Mouse (Mus musculus) layer of hippocampus, adult 9-11 months (tissue): ENCODE results near the gene Ssc4d.

Experiments used
- DNase-seq: peaks from one replicate; pipeline ENCODE4 v3.0.0; 2022

The Ssc4d gene

DNA sequence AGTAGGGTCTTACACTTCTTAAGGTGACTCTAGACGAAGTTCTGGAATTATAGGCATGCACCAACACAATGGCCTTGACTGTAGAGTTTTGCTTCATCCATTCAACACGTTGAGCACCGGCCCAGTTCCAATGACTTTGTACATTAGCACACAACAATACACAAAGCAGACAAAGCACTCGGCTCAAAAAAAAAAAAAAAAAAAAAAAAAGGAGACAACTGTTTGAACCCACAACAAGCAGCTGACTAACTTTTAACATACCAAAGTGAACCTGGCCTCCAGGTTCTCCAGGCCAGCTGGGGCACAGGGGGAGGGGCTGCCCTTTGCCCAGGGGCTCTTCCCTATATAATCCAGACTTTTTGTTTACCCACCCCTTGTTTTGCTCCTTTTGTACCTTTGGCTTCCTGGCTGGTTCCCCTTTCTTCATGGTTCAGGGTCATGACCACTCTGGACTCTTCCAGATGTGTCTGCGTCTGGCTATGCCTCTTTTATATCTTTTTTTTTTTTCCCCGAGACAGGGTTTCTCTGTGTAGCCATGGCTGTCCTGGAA lies 38.6 kb downstream of the Ssc4d start:
- no peak for DNase-seq

DNA sequence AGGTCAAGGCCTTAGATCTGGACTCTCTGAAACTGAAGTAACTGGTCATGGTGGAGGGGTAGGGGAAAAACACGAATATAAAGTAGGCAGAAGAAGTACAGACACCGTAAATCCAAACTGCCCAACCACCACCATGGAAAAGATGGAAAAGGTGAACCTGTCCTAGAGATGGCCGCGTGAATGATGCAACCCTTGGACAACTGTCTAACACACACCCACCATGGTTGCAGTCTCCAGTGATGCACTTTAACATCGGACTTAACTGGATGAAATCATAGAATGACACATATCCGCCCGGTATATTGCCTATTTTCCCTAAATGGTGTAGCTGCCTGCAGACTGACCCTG lies 39.2 kb downstream of the Ssc4d start:
- no peak for DNase-seq

- DNase-seq = peak; percentile 98
Observed at GRCm38 (mm10) chr5:135934481-135935175, 39.7 kb downstream of the Ssc4d start, which contains the start of gene Ywhag. Ywhag (minus strand) TSS chr5:135934616.

- DNase-seq = peak; percentile 86
Observed at GRCm38 (mm10) chr5:135933900-135934441, 40.4 kb downstream of the Ssc4d start.

- DNase-seq = no peak
Observed at GRCm38 (mm10) chr5:135933222-135933899, 41.0 kb downstream of the Ssc4d start.

- no peak for DNase-seq
Observed at GRCm38 (mm10) chr5:135932359-135932758, 42.0 kb downstream of the Ssc4d start.

GRCm38 (mm10) chr5:135931526-135931925 lies 42.8 kb downstream of the Ssc4d start:
- DNase-seq = no peak

- no peak for DNase-seq
Observed at GRCm38 (mm10) chr5:135929685-135930424, 44.5 kb downstream of the Ssc4d start.

- DNase-seq = no peak
Observed at GRCm38 (mm10) chr5:135923901-135924300, 50.4 kb downstream of the Ssc4d start.

GRCm38 (mm10) chr5:135919902-135920301 lies 54.4 kb downstream of the Ssc4d start:
- no peak for DNase-seq

DNA sequence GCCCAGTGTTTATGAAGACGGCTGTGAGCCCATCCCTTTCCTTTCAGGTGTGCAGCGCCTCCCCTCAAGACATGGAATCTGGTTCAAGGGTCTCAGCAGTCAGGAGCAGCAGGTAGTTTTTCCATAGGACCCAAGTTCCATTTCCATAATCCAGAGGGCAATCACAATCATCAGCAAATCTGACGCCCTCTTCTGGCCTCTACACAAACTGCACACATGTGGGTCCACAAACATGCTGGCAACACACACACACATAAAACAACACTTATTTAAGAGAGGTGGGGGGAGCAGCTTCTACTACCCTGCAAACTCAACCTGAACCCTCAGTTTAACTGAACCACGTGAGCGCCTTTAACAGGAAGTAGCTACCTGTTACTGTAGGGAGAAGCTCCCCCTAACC lies 55.7 kb downstream of the Ssc4d start:
- no peak for DNase-seq

- DNase-seq = no peak
Observed at GRCm38 (mm10) chr5:135918059-135918437, 56.3 kb downstream of the Ssc4d start.

GRCm38 (mm10) chr5:135917327-135918058 lies 56.8 kb downstream of the Ssc4d start:
- no peak for DNase-seq

DNA sequence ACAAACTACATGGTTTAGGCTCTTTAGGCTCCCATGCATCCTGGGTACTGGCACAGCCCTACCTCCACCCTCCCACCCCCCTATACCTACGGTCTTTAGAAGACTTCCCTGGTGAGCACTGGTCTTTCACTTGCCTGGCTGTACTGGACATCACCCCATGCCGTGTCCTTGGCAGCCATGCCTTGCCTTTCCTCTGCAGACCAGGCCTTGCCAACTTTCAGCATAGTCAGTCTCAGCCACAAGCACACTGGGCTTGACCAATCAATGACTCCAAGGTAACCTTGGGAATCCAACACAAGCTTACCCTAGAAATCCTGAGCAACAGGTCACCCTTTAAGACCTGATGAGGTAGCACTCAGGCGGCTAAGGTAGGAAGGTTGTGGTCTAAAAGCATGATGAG lies 57.7 kb downstream of the Ssc4d start:
- DNase-seq = no peak

DNA sequence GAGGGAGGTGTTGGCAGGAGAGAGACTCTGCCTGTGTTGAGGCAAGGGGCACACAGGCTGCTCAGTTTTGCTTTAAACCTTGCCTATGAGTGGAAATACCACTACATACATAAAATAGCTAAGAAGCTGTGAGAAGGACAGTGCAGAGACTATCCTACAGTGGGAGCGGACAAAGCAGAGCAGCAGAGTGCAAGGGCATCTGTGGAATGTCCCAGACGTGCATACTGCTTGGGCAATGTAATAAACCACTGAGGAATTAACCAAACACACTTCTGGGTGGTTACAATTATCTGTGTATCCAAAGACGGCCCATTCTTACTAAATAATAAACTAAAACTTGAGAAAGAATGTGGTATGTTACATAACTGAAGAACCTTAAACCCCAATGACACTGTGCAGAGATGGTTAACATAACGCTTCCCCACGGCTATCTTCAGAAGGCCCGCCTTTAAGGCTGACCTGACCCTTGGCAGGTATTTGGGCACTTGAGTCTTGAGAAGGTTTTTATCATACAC lies 58.2 kb downstream of the Ssc4d start:
- no peak for DNase-seq

DNA sequence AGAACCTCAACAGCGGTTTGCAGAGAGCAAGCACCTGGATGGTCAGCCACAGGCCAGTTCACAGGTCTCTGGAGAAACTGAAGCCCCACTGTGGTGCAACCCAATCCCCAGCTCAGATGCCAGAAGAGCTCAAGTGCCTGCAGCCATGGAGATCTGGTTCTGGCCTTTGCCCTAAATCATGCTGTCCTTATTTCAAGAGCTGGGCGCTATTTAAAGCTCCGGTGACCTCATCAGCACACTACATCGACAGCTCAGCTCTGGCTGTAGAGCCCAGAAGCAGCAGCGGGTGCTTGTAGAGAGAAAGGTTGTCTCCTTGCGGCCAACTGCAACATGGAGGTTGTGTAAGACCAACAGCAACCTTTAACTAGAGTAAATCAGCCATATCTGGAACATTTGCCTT lies 60.2 kb downstream of the Ssc4d start:
- peak; percentile 64 for DNase-seq

GRCm38 (mm10) chr5:135913201-135913600 lies 61.1 kb downstream of the Ssc4d start:
- no peak for DNase-seq

DNA sequence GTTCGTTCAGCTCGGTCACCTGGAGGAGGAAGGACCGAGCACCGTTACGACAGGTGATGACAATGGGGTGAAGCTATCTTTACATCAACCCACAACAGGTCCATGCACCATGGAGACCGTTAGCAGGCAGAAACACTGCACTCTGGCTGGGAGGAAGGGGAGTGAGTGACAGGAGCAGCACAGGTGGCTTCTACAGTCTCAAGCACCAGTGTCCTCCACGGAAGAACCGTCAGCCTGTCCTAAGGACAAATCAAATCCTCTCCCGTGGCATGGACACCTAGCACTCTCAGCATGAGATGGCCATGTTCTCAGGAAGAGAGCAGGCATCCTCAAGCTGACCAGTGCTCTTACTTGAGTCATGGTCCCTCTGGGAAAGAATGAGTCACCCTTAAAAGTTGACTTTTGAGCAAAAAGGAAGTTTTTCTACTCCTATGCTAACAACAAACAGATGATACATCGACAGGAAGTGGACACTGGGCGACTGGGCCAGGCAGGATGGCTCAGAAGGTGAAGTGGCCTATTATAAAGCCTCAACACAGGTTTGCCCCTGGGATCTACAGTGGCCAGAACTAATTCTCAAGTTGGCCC lies 62.6 kb downstream of the Ssc4d start:
- no peak for DNase-seq

GRCm38 (mm10) chr5:135910813-135911212 lies 63.5 kb downstream of the Ssc4d start:
- no peak for DNase-seq
